Mouse (Mus musculus): Measurements from ENCODE around the gene Tnfrsf13c.

DNA sequence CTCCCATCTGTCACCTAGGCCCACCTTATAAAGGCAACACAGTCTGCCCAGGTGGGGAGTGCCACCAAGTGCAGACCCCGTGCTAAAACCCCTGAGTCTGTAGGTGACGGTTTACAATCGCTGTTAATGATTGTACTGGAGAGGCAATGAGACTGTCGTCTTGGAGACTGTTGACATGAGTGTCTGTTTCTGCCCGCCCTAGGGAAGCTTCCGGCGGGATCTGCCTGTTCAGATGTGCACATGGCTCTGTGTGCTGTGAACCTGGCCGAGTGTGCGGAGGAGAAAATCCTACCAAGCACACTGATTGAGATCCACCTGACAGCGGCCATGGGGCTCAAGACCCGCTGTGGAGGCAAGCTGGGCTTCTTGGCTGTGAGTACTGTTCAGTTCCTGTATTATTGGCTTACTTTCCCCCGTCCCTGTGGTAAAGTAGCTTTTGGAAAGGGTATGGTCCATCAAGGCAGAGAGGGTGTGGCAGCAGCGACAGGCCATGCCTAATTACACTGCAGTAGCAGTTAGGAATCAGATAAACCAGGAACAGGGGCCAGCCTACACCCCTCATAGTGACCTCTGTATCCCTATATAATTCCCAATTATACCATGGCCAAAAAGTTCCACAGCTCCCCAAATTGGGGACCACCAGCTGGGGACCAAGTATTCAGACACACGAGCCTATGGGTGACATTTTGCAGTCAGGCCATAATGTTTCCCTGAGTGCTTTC is 38.9 kb downstream of the Tnfrsf13c start:
- TF ChIP-seq CTCF (IDR thresholded peaks at IDR 0.05; ENCODE audit: control insufficient read depth, insufficient read depth, low read length) (no peak), POLR2A (IDR thresholded peaks at IDR 0.05; ENCODE audit: borderline replicate concordance, control insufficient read depth, low read depth, low read length) (no peak)

Data from bone marrow, adult 2 months (tissue).